Mouse (Mus musculus) liver, embryonic 14.5 days (tissue): ENCODE measurements around the gene Sorcs3.

Experiments used
- CTCF ChIP-seq: IDR thresholded peaks from 2 replicates; pipeline ENCODE4 v1.5.1; 2016; ENCODE audit warnings: antibody characterized with exemption, low read depth, control low read depth
- EP300 ChIP-seq: IDR thresholded peaks from 2 replicates; pipeline ENCODE4 v1.6.1; 2016; ENCODE audit warnings: antibody characterized with exemption, low read depth

GRCm38 (mm10) chr19:48411332-48411731, 205.5 kb downstream of the Sorcs3 start:
- TF ChIP-seq EP300 = no peak
- no peak for TF ChIP-seq CTCF
